Mouse (Mus musculus) gastrocnemius, postnatal 14 days (tissue): ENCODE results near the gene Memo1. TPM values are rescaled to one million over a fixed set of nuclear protein-coding genes. Genes with fewer than 3 reads are reported as not detected.
A peak's percentile ranks its signal among the peaks of the same experiment; 100 is the strongest.
"Not testable (repeated sequence)": the region's sequence is repeated elsewhere in the genome, so short reads cannot be mapped to it uniquely, and the experiment has no call there.

ENCODE experiments used
- DNase-seq: peaks from one replicate; pipeline ENCODE4 v3.0.0; 2021; ENCODE audit warnings: mixed read lengths
- intact Hi-C: fragments of 180-260 bp; cut with DNase I; formaldehyde crosslinking; loops from one replicate; pipeline ENCODE4 v1.15.1; 2025; ENCODE audit warnings: low total_unique reads
- total RNA-seq, 2 experiments: library from RNA; stranded (reverse); gene quantifications; 2 replicates each; pipeline ENCODE4 v1.2.3; 2021

The Memo1 gene
- total RNA-seq, 2 experiments from 2014 or later: 52.2 to 60.6 TPM

GRCm38 (mm10) chr17:74180889-74181288 lies 114.4 kb downstream of the Memo1 start:
- no peak for DNase-seq
- intact Hi-C loops: no loop called here

- DNase-seq, intact Hi-C loops: not testable (repeated sequence)
These were observed 115.7 kb downstream of the Memo1 start for GRCm38 (mm10) chr17:74179640-74180039.

- no peak for DNase-seq
- intact Hi-C loops: no loop called here
These were observed 121.6 kb downstream of the Memo1 start for GRCm38 (mm10) chr17:74173726-74174125.

GRCm38 (mm10) chr17:74172834-74173233 lies 122.5 kb downstream of the Memo1 start:
- DNase-seq: no peak
- intact Hi-C loops: no loop called here

GRCm38 (mm10) chr17:74159443-74159894 lies 135.9 kb downstream of the Memo1 start:
- DNase-seq: peak; percentile 54
- intact Hi-C loops: no loop called here

GRCm38 (mm10) chr17:74158161-74158560 lies 137.2 kb downstream of the Memo1 start:
- no peak for DNase-seq
- intact Hi-C loops: no loop called here

Other genes with a start within 250 kb of the Memo1 start
- gene Srd5a2, start 247.6 kb downstream of the Memo1 start, total RNA-seq: not detected
- gene Dpy30, start 28.4 kb upstream of the Memo1 start, total RNA-seq: 10 to 100 TPM; 61.1 to 68.6 TPM
- gene Spast, start 43.5 kb upstream of the Memo1 start, total RNA-seq: 10 to 100 TPM; 37.2 to 42.2 TPM
- 1 to 10 TPM; 6.6 to 7.1 TPM for gene Slc30a6, start 100.1 kb upstream of the Memo1 start, total RNA-seq
- gene Nlrc4, start 163.6 kb upstream of the Memo1 start, total RNA-seq: under 1 TPM; 0.09 to 0.14 TPM
- 10 to 100 TPM; 26.1 to 27.9 TPM for gene Yipf4, start 194.0 kb upstream of the Memo1 start, total RNA-seq
- gene Birc6, start 232.8 kb upstream of the Memo1 start, total RNA-seq: 10 to 100 TPM; 53.7 to 60.7 TPM